Mouse (Mus musculus) megakaryocyte, embryonic 14.5 days (primary cell): ENCODE data around the gene Ano6.

Experiments
- FLI1 ChIP-seq: IDR thresholded peaks from 2 replicates; pipeline ENCODE4 v1.6.1; 2012; ENCODE audit warnings: low read length, inconsistent platforms, mixed read lengths
- GATA1 ChIP-seq: IDR thresholded peaks from 3 replicates; pipeline ENCODE4 v1.6.1; 2012; ENCODE audit warnings: mixed read lengths, low read length, inconsistent platforms, borderline replicate concordance

DNA sequence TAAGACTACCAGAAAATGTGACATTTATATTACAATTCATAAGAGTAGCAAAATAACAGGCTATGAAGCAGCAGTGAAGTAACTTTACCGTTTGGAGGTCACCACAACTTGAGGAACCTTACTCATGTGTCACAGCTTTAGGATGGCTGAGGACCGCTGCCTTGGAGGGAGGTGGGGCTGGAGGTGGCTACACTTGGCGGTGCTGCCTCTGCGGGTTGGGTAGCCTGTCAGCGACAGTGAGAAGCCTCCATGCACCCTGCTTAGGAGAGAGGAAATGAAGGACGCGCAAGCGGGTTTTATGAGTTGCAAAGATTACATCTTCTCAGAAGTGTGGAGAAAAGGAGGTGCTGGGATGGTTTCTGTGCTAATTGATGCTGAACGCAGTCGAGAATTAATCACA is 102.3 kb downstream of the Ano6 start:
- TF ChIP-seq GATA1 (no peak), FLI1 (no peak)
